Mouse (Mus musculus): ENCODE measurements around the gene Bmf.

The Bmf gene

GRCm38 (mm10) chr2:118551606-118552005 is 2.1 kb upstream of the Bmf start:
- DNase-seq (ENCODE audit: low read depth, low spot score), result no peak
- Histone ChIP-seq H3K36me3 (ENCODE audit: control insufficient read depth, insufficient read depth, low read length, poor library complexity, severe bottlenecking) (no peaks in the 10 kb centered on the region), H3K27me3 (ENCODE audit: control insufficient read depth, insufficient read depth, low read length, poor library complexity, severe bottlenecking) (no peaks in the 10 kb centered on the region)

DNA sequence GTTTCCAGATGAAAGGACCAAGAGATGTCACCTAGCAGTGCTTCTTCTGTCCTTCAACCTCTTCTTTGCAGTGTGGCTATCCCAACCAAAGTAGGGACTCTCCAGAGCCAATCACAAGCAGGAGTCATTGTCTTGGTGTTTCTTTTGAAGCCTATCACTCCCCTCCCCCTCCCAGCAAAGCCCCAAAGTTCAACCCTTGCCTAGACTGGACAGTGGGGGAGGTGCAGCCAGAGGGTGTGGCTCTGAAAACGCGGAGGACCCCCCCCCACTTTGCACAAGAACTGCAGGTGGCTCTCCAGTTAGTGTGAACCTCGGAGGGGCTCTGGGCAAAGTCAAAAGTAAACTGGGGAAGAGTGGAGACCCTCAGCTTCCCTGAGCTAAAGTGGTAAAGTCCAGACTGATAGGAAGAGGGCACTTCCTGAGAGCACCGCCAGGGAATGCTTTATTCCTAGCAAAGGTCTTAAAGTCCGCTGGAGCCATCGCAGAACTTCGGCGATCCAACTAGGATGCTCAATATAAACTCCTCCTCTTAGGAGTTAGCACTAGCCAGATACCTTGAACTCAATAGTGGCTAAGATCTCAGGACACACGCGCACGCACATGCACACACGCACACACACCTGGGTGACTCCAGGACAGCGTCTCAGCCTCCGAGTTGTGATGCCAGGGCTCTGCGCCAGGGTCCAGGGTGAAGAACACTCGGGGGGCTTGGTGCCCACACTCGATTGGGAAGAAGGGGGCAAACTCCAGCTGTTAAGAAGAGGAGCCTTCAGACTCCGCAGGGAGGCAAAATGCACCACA is 866 bp downstream of the Bmf start:
- H3K36me3 ChIP-seq (ENCODE audit: control insufficient read depth, insufficient read depth, low read length, poor library complexity, severe bottlenecking), result no peaks in the 10 kb centered on the region
- H3K27me3 ChIP-seq (ENCODE audit: control insufficient read depth, insufficient read depth, low read length, poor library complexity, severe bottlenecking), result no peaks in the 10 kb centered on the region
- DNase-seq (ENCODE audit: low read depth, low spot score), result peak; percentile 29

DNA sequence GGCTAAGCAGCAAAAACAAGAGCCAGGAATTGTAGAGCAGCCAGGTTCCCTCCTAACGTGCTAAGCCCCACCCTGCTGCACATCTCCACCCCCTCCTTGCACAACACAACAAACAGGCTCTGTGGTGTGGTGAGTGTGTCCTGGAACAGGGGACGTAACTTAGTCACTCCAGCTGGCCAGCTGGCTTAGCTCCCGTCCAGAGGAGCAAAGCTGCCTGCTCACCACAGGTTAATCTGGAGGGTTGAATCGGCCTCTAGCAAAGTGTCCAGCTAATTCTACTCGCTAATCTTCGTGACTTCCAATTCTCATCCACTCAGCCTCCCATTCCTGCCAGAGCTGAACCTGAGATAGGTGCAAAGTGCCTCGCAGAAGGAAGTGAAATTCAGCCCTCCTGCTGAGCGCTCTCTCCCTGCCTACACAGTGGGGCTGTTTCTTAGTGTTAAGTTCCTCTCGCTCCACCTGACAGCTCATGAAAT is 1.9 kb downstream of the Bmf start:
- DNase-seq (ENCODE audit: low read depth, low spot score), result peak; percentile 76
- H3K36me3 ChIP-seq (ENCODE audit: control insufficient read depth, insufficient read depth, low read length, poor library complexity, severe bottlenecking), result no peaks in the 10 kb centered on the region
- H3K27me3 ChIP-seq (ENCODE audit: control insufficient read depth, insufficient read depth, low read length, poor library complexity, severe bottlenecking), result no peaks in the 10 kb centered on the region

DNA sequence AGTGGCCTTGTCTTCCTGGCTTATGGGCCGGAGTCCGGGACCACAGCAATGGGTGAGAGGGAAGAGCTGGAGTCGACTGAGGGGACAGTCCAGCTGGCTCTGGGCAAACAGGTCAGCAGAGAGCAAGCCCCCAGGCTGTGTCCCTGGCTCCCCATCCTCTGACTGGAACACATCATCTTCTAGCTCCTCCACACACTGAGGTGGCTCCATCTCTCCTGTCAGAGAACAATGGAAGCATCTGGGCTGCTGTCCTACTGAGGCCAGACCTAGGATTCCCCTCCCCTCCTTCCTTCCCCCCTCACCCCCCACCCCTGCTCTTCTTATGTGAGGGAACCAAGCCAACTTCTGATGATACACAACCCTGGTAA is 2.7 kb downstream of the Bmf start:
- DNase-seq (ENCODE audit: low read depth, low spot score), result no peak
- no peaks in the 10 kb centered on the region for H3K27me3 ChIP-seq (ENCODE audit: control insufficient read depth, insufficient read depth, low read length, poor library complexity, severe bottlenecking)
- no peaks in the 10 kb centered on the region for H3K36me3 ChIP-seq (ENCODE audit: control insufficient read depth, insufficient read depth, low read length, poor library complexity, severe bottlenecking)

DNA sequence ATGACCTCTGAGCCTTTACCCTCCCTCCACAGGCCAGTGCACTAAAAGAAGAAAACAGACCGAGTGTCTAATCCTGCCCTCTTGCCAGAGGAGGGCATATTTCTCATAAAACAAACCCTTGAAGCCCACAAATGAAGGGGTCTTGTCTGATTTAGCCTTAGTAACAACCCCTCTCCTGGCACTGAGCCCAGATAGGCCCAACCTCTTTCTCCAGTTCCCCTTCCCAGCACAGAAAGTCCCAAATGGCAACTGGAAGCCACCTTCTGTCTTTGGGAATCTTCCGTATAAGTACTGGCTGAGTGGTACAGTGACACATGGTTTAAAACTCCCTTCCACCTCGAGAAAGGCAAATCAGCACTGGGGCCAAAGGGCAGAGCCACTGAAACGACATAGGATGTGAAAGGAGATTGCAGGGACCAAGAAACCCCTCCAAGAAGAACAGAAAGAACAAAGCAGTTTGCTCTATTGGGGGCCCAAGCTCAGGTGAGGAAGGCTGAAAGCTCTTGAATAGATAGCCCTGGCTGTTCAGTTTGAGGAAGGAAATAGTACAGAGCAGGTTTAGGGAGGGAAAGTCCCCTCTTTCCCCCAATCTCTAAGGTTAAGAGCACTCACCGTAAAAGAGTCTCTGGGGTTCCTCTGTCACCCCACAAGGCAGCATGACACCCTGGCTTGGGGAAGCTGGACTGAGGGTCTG is 3.2 kb downstream of the Bmf start:
- DNase-seq (ENCODE audit: low read depth, low spot score), result peak; percentile 84
- no peaks in the 10 kb centered on the region for H3K36me3 ChIP-seq (ENCODE audit: control insufficient read depth, insufficient read depth, low read length, poor library complexity, severe bottlenecking)

GRCm38 (mm10) chr2:118545242-118546103 is 4.0 kb downstream of the Bmf start:
- Histone ChIP-seq H3K27me3 (ENCODE audit: control insufficient read depth, insufficient read depth, low read length, poor library complexity, severe bottlenecking) (no peaks in the 10 kb centered on the region), H3K36me3 (ENCODE audit: control insufficient read depth, insufficient read depth, low read length, poor library complexity, severe bottlenecking) (no peaks in the 10 kb centered on the region)
- peak; percentile 70 for DNase-seq (ENCODE audit: low read depth, low spot score)

More for the DNA sequence above, 3.2 kb downstream of the Bmf start:
- H3K27me3 ChIP-seq (ENCODE audit: control insufficient read depth, insufficient read depth, low read length, poor library complexity, severe bottlenecking), result no peaks in the 10 kb centered on the region

DNA sequence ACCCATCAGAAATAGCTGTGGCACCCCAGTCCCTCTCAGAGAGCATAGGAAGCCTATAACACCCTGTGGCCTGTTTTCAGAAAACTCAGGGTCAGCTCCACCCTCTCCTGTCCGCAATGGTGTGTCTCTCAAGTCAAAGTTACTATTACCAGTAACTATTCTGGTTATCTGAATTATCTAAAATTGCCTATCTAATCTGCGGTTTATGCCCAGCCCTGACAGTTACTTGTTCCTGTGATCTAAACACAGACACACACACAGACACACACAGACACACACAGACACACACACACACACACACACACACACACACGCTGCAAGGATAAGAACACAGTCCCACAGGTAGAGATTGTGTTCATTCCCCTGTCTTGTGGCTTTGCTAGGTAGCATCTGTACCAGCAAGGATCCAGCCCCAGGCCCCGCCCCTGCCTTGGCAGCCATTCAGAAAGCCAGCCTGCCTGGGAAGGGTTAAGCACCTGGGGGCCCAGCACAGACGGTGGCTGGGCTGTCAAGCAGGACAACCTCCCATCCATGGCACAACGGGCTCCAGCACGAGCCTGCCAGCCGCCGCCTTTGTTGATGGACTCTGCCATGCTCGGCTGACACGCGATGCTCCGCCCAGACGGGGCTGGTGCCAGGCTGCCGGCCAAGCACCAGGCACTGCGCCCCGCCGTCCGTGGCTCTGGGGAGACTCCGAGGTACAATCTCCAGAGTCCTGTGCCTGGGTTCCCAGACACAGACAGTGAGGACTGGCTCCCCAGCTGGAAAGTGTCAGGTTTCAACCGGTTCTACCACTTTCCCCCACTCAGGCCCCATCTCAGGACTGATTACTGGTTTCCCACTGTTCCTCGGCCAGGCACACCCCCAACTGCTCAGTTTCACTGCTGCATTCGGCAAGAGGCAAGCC is 5.3 kb downstream of the Bmf start:
- H3K36me3 ChIP-seq (ENCODE audit: control insufficient read depth, insufficient read depth, low read length, poor library complexity, severe bottlenecking), result peaks cover 2% of the 10 kb centered on the region; the same call in 1 of the 2 replicates
- no peaks in the 10 kb centered on the region for H3K27me3 ChIP-seq (ENCODE audit: control insufficient read depth, insufficient read depth, low read length, poor library complexity, severe bottlenecking)
- DNase-seq (ENCODE audit: low read depth, low spot score), result peak; percentile 77

GRCm38 (mm10) chr2:118542971-118543573 is 6.4 kb downstream of the Bmf start:
- Histone ChIP-seq H3K27me3 (ENCODE audit: control insufficient read depth, insufficient read depth, low read length, poor library complexity, severe bottlenecking) (no peaks in the 10 kb centered on the region), H3K36me3 (ENCODE audit: control insufficient read depth, insufficient read depth, low read length, poor library complexity, severe bottlenecking) (peaks cover 2% of the 10 kb centered on the region; the same call in 1 of the 2 replicates)
- DNase-seq (ENCODE audit: low read depth, low spot score), result peak; percentile 60

DNA sequence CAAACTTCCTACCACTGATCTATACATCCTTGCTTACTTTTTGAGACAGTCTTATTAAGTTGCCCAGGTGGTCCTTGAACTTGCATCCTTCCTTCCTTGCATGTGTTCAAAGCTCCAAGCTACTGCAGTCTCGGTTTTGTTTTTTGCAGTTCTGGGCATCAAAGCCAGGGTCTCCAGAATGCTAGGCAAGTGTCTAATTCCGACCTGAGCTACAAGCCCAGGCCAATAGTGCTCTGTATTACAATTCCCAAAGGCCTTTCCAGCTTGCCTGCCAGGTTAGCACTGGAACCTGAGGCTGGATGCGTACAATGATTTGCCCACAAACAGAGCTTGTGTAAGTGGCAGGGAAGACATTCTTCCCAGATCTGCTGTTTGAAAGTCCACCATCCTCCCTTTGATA is 7.8 kb downstream of the Bmf start:
- DNase-seq (ENCODE audit: low read depth, low spot score), result no peak
- H3K36me3 ChIP-seq (ENCODE audit: control insufficient read depth, insufficient read depth, low read length, poor library complexity, severe bottlenecking), result peaks cover 2% of the 10 kb centered on the region; the same call in 1 of the 2 replicates
- no peaks in the 10 kb centered on the region for H3K27me3 ChIP-seq (ENCODE audit: control insufficient read depth, insufficient read depth, low read length, poor library complexity, severe bottlenecking)

- H3K36me3 ChIP-seq (ENCODE audit: control insufficient read depth, insufficient read depth, low read length, poor library complexity, severe bottlenecking), result peaks cover 2% of the 10 kb centered on the region; the same call in 1 of the 2 replicates
- DNase-seq (ENCODE audit: low read depth, low spot score), result peak; percentile 65
- H3K27me3 ChIP-seq (ENCODE audit: control insufficient read depth, insufficient read depth, low read length, poor library complexity, severe bottlenecking), result no peaks in the 10 kb centered on the region
These were observed 8.8 kb downstream of the Bmf start for GRCm38 (mm10) chr2:118540691-118541117.

- no peak for DNase-seq (ENCODE audit: low read depth, low spot score)
- H3K36me3 ChIP-seq (ENCODE audit: control insufficient read depth, insufficient read depth, low read length, poor library complexity, severe bottlenecking), result peaks cover 2% of the 10 kb centered on the region; the same call in 1 of the 2 replicates
- H3K27me3 ChIP-seq (ENCODE audit: control insufficient read depth, insufficient read depth, low read length, poor library complexity, severe bottlenecking), result no peaks in the 10 kb centered on the region
These were observed 9.5 kb downstream of the Bmf start for GRCm38 (mm10) chr2:118539881-118540516.

DNA sequence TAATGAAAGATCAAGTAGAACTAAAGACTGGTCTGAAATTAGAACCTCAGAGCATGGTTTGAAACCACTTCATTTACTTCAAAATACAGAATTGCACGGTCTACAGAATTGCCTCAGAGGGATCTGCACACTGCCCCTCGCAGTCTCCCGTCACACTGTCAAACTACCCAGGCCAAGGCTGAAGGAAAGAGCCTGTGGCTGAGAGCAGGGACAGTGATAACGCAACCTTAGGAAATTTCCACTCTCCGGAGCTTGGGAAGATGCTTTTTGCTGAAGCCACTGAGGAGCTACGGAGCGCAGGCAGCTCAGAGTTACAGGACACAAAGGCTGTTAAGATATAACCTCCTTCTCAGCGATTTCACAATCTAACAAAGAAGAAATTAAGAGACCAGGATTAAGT is 10.4 kb downstream of the Bmf start:
- DNase-seq (ENCODE audit: low read depth, low spot score), result no peak
- peaks cover 3% of the 10 kb centered on the region; the same call in 1 of the 2 replicates for H3K36me3 ChIP-seq (ENCODE audit: control insufficient read depth, insufficient read depth, low read length, poor library complexity, severe bottlenecking)
- no peaks in the 10 kb centered on the region for H3K27me3 ChIP-seq (ENCODE audit: control insufficient read depth, insufficient read depth, low read length, poor library complexity, severe bottlenecking)

DNA sequence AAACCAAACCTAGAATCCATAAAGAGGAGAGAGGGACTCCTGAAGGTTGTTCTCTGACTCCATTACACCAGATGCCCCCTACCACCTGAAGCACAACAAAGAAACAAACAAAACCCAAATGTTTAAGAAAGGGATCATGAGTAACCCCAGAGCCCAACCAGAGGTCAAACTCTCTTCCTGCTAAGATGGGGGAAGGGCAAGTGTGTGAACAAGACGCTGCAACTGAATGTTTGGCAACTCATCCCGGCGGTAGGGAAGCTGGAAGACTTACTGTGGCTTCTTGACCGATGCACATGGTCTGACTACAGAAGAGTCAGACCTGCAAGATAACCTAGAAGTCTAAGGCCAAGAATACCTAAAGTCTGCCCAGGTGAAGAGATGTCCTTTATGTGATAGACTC is 12.3 kb downstream of the Bmf start:
- DNase-seq (ENCODE audit: low read depth, low spot score), result no peak
- peaks cover 3% of the 10 kb centered on the region for H3K36me3 ChIP-seq (ENCODE audit: control insufficient read depth, insufficient read depth, low read length, poor library complexity, severe bottlenecking)

More for the DNA sequence above, 12.3 kb downstream of the Bmf start:
- H3K27me3 ChIP-seq (ENCODE audit: control insufficient read depth, insufficient read depth, low read length, poor library complexity, severe bottlenecking), result no peaks in the 10 kb centered on the region

Data from splenic B cell, adult 2 months (primary cell).